Mouse (Mus musculus) brain, embryonic 14.5 days (tissue): ENCODE data around the gene Rxrb. TPM values are rescaled to one million over a fixed set of nuclear protein-coding genes. Genes with fewer than 3 reads are reported as not detected.

Experiments
- DNase-seq: peaks from one replicate; pipeline ENCODE4 v3.0.0-alpha.2; 2011; ENCODE audit warnings: low read depth
- CTCF ChIP-seq: fragments of 200-500 bp; IDR thresholded peaks from 2 replicates; pipeline ENCODE4 v1.5.1; 2012; ENCODE audit warnings: inconsistent platforms, mild to moderate bottlenecking, moderate library complexity, borderline replicate concordance; ENCODE audit not compliant: insufficient read depth, insufficient read length; ENCODE audit errors: extremely low read depth
- POLR2A ChIP-seq: fragments of 200-500 bp; IDR thresholded peaks from 2 replicates; pipeline ENCODE4 v1.6.1; 2012; ENCODE audit warnings: mild to moderate bottlenecking, inconsistent platforms, borderline replicate concordance; ENCODE audit not compliant: poor library complexity, insufficient read depth, insufficient read length, severe bottlenecking; ENCODE audit errors: extremely low read depth
- polyA plus RNA-seq: library from polyadenylated mRNA; depleted of rRNA; stranded (reverse); fragments of >200 nt; gene quantifications from 2 replicates; pipeline ENCODE4 v1.2.3, GENCODE M21; 2012

Gene Rxrb
- polyA plus RNA-seq, 1 experiment: 83.9 TPM

- TF ChIP-seq CTCF: no peak
- TF ChIP-seq POLR2A: no peak
- no peak for DNase-seq
Measured at GRCm38 (mm10) chr17:34028501-34029149, 3.0 kb upstream of the Rxrb start.

- no peak for DNase-seq
- no peak for TF ChIP-seq POLR2A
- no peak for TF ChIP-seq CTCF
Measured at GRCm38 (mm10) chr17:34029150-34029889, 2.3 kb upstream of the Rxrb start.

GRCm38 (mm10) chr17:34029890-34030595, 1.6 kb upstream of the Rxrb start:
- TF ChIP-seq CTCF (no peak), POLR2A (no peak)
- no peak for DNase-seq

GRCm38 (mm10) chr17:34030861-34031326, 718 bp upstream of the Rxrb start:
- TF ChIP-seq POLR2A (no peak), CTCF (no peak)
- DNase-seq: no peak

- no peak for TF ChIP-seq POLR2A
- DNase-seq: peak; percentile 60
Measured at GRCm38 (mm10) chr17:34032174-34032632, 591 bp downstream of the Rxrb start.

- no peak for DNase-seq
Measured at GRCm38 (mm10) chr17:34032806-34033205, 1.2 kb downstream of the Rxrb start.

GRCm38 (mm10) chr17:34033441-34033840, 1.8 kb downstream of the Rxrb start:
- no peak for DNase-seq
- TF ChIP-seq CTCF (no peak), POLR2A (no peak)

More at GRCm38 (mm10) chr17:34032806-34033205, 1.2 kb downstream of the Rxrb start:
- TF ChIP-seq CTCF: no peak
- no peak for TF ChIP-seq POLR2A

GRCm38 (mm10) chr17:34034064-34034463, 2.5 kb downstream of the Rxrb start:
- TF ChIP-seq CTCF (peak; percentile 73), POLR2A (no peak)
- peak; percentile 49 for DNase-seq

- no peak for DNase-seq
- TF ChIP-seq CTCF (no peak), POLR2A (no peak)
Measured at GRCm38 (mm10) chr17:34035517-34035916, 3.9 kb downstream of the Rxrb start.

GRCm38 (mm10) chr17:34036647-34037046, 5.0 kb downstream of the Rxrb start:
- no peak for TF ChIP-seq POLR2A

GRCm38 (mm10) chr17:34037241-34037640, 5.6 kb downstream of the Rxrb start:
- TF ChIP-seq CTCF (no peak), POLR2A (no peak)
- DNase-seq: no peak

More at GRCm38 (mm10) chr17:34036647-34037046, 5.0 kb downstream of the Rxrb start:
- no peak for DNase-seq
